Mouse (Mus musculus): ENCODE measurements around the gene Baiap2.

Baiap2 gene

DNA sequence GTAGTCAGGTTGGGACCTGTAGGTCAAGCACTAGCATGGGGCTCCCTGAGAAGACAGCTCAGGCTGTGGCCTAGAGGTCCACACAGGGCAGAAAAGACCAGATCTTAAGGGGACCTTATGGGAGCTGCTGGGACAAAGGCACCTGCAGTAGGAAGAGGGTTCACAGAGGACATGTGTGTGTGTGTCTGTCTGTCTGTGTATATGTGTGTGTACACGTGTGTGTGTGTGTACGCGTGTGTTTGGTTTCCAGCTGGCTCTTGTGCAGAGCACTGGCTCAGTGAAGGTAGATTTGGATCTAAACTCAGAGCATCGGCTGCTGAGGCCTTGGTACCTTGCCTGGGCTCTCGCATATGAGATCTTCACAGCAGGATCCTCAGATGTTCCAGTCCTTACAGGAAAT lies 21.9 kb upstream of the Baiap2 start:
- DNase-seq, result no peak

- no peak for DNase-seq
These were observed 17.4 kb upstream of the Baiap2 start for GRCm38 (mm10) chr11:119925176-119925575.

DNA sequence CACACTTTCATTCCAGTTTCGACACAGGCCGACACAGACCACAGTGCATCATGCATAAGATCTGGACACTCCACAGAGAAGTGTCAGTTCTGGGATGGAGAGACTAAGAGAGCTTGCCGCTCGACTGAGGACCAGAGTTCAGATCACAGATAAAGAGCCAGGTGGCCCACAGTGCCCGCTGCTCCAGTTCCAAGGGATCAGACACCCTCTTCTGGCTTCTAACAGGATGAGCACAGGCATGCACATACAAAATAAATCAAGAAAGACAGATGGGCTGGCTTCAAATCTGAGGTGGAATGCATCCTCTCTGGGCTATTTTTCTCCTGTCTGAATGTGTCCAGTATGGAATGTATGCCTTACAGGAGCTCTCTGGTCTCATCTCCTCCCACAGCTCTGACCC lies 15.8 kb upstream of the Baiap2 start:
- peak in 1 of 2 experiments; percentile 32 for DNase-seq

DNA sequence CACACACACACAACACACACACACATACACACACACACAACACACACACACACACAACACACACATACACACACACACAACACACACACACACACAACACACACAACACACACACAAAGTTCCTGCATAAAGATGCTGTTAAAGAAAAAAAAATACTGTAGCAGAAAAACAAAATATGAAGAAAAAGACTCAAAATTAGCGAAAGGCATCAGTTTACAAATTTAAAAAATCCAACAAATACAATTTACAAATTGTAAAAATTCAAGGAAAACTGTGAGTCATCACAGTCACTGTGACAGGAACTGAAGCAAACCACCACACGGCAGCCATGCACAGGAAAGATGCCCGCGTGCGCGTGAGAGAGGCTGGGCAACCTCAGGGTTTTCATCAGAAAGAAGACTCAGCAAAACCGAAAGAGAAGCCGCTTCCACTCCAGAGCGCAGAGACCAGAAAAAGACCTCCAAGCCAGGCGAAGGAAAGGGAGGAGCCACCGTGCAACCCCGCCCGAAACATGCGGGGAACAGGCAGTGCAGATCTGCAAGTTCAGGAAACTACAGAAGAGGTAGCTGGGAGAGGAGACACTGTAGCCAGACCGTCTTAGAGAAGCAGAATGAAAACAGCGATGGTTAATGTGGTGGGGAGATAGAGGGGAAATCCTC lies 14.4 kb upstream of the Baiap2 start:
- DNase-seq, result no peak

DNA sequence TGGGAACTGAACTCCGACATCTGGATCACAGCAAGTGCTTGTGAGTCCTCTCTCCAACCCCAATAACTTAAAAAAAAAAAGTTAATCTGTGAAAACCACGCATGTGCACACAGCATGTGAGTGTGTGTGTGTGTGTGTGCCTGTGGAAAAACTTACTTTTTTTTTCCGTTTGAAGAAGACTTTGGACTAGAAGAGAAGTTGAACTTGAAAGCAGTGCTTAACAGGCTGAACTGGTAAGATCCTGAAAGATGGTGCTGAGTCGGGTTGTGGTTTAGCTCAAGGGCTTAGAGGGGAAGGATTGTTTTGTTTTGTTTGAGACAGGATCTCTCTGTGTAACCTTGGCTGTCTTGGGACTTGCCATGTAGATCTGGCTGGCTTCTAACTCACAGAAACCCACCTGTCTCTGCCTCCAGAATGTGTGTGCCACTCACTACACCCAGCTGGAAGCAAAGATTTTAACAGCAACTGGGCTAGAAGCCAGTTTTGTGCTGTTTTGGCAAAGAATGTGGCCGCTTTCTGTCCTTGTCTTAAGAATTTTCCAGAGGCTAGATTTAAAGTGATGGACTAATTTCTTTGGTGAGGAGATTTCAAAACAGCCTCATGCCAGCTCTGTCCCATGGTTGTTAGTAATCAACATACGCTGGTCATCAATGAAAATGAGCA lies 12.8 kb upstream of the Baiap2 start:
- DNase-seq, result no peak

DNA sequence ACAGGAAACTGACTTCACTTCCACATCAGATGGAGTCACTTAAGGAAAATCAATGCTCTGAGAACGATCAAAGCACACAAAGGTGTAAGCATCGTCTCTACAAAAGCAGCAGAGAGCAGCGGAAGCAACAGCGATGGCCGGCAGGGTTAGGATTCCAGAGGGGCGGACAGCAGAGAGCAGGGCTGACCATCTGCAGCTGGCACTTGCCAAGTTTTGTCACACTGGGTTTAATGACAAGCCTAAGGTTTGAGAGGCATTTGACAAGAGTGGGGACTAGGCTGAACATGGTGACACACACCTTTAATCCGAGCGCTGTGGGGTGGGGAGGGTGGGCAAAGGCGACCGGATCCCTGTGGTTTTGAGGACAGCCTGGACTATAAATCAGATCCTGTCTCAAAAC lies 10.8 kb upstream of the Baiap2 start:
- peak in 1 of 2 experiments; percentile 57 for DNase-seq

- DNase-seq, result no peak
These were observed 9.4 kb upstream of the Baiap2 start for GRCm38 (mm10) chr11:119933142-119933541.

GRCm38 (mm10) chr11:119933819-119934583 lies 8.6 kb upstream of the Baiap2 start:
- DNase-seq, result no peak

DNA sequence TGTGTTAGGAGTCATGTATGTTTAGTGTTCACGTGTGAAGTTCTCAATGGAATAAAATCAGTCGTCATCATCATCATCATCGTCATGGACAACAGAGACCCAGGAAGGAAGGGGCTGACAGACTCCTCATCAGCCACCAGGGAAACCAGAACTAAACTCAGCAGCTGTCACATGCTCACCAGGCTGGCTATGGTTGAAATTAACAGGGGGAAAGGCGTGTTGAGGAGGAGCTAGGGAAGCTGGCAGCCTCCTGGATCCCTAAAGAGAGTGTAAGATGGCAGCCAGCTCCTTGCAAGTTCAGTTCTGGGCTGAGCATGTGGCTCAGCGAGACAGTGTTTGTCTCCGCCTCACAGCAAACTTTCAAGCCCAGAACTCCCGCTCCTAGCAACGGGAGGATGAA lies 7.8 kb upstream of the Baiap2 start:
- no peak for DNase-seq

GRCm38 (mm10) chr11:119935457-119935856 lies 7.1 kb upstream of the Baiap2 start:
- peak; percentile 79 to 88 for DNase-seq

DNA sequence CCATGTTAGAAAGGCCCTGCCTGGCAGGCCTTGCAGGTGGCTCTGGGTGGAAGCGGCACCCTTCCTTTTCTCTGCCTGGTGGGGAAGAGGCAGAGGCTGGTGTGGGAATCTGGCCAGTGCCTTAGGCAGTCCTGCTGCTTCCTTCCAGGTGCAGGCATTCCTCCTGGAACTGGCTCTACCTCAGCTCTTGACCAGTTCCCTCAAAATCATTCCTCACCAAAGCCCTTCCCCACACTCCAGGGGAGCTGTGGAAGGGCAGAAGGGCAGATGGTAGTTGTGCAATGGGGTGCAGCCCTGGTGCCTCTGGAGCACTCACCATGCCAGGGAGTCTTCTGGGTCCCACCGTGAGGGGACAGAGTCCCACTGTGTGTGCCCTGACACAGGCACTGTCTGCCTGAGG lies 6.1 kb upstream of the Baiap2 start:
- DNase-seq, result no peak

GRCm38 (mm10) chr11:119937216-119937615 lies 5.3 kb upstream of the Baiap2 start:
- DNase-seq, result no peak

DNA sequence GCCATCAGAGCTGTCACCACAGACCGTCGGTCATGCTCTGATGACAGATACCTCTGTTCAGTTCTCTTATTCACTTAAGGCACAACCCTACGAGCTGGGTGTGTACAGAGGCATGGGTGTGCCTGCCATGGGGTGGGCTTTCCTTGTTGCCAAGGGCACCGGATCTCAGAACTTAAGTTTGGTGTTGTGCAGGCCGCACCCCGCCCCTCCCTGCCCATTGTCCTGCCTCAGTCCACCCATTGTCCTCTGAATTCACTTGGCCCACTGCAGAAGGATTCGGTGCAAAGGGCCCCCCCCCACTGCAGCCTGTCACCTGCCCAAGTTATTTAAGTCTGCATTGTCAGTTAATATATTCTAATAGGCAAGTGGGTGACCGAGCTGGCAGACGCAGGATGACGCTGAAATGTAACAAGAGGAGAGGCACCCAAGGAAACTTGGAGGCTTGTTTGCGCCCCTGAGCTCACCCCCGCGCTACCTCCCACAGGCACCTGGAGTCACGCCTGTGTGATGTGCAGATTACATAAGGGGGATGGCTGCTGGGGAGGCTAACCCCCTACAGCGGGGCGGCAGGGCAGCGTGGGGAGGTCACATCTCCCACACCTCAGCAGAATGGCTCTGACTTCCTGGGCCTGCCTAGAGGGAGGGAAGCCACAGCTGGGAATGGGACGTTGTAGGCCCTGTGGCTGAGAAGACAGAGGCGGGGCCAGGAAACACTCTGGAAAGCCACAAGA lies 4.6 kb upstream of the Baiap2 start:
- no peak for DNase-seq

GRCm38 (mm10) chr11:119939073-119939710 lies 3.4 kb upstream of the Baiap2 start:
- DNase-seq, result peak in 1 of 2 experiments; percentile 36

- no peak for DNase-seq
These were observed 2.9 kb upstream of the Baiap2 start for GRCm38 (mm10) chr11:119939711-119940106.

DNA sequence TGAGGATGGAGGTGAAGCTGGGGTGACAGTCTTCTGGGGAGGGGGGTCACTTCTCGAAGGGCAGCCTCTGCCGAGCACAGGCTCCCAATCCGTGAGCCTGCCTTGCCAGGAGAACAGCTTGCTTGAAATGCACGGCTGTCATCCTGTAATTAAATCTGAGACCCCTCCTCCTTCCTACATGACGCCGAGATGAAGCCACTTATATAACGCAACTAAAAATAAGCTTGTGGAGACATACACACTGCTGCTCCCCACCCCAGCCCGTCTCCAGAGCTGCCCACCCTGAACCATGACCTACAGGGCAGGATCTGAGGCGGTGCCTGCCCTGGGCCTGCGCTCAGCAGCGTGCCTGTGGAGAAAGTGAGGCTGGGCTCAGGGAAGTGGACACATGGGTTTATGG lies 2.4 kb upstream of the Baiap2 start:
- DNase-seq, result no peak

GRCm38 (mm10) chr11:119941794-119942193 lies 769 bp upstream of the Baiap2 start:
- DNase-seq, result no peak

DNA sequence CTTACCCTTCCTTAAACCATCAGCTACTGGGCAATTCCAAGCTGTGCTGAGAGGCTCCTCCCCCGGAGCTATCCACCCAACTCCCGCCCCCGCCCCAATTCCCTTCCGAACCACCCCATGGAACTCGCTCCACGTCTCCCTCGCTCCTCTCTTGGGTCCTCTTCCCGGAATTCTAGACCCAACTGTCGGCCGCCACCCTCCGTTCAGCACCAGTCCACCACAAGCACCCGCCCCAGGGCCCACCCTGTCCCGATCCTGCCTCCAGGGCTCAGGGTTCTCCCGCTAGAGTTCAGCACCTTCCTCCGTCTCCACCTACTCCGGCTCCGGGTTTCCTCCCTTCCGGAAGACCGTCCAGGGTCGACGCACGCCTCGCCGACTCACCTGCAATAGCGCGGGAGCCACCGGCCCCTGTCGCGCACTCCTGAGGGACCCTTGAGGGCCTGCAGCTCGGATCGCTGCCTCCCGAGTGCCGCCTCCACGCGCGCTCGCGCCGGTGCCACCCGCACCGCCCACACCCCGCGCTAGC lies 299 bp upstream of the Baiap2 start:
- no peak for DNase-seq

GRCm38 (mm10) chr11:119943428-119943988 lies 945 bp downstream of the Baiap2 start:
- peak in 1 of 2 experiments; percentile 74 for DNase-seq

GRCm38 (mm10) chr11:119945343-119945742 lies 2.8 kb downstream of the Baiap2 start:
- peak in 1 of 2 experiments; percentile 44 for DNase-seq

GRCm38 (mm10) chr11:119947426-119947825 lies 4.9 kb downstream of the Baiap2 start:
- DNase-seq, result no peak

GRCm38 (mm10) chr11:119947897-119948296 lies 5.3 kb downstream of the Baiap2 start:
- no peak for DNase-seq
